Mouse (Mus musculus) large intestine, adult 2 months (tissue): Measurements from ENCODE around the gene Tedc1. TPM values are rescaled to one million over a fixed set of nuclear protein-coding genes. Genes with fewer than 3 reads are reported as not detected.

Experiments
- DNase-seq: peaks from one replicate; pipeline ENCODE4 v3.0.0-alpha.2; 2012; ENCODE audit warnings: low read depth, low spot score
- WGBS: fragments of 180-500 bp; shearing (Covaris S2); methylation state at CpG from one replicate; pipeline ENCODE4 v1.1.7; 2018; 5-methylcytosine and 5-hydroxymethylcytosine counted together
- polyA plus RNA-seq: library from polyadenylated mRNA; depleted of rRNA; stranded (reverse); fragments of >200 nt; gene quantifications from 2 replicates; pipeline ENCODE4 v1.2.3, GENCODE M21; 2012; rRNA removed

Gene Tedc1
- polyA plus RNA-seq, result 17.6 and 25.5 TPM in 2 replicates

DNA sequence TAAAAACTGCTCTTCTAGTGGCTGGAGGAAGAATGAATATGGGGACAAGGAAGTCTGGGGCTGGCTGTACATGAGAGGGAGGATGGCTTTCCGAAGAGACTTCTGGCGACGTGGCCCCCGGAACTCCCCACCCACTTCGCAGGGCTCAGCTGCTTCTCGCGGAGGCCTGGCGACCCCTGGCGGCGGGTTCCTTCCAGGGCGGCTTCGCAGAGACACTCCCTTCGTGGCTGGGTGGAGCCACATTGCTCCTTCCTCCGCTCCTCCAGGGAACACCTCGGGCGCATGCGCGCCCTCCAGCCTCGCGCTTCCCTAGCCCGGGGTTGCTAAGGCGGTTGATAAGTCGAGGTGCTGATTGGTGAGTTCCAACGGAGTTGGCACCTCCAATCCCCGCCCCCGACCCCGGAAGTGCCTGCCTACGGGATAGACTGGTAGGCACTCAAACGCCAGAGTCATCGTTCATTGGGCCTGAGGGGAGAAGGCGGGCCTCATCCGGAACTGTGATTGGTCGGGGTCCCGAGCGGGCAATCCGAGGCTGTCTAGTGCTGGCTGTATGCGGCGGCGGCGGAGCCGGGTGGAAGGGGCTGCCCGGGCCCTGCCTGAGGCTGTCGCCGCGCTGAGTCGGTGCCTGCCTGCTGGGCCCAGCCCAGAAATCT is at the start of gene Tedc1:
TSS of gene Tedc1 (plus strand) at position 535 of the 653 bp plus-strand sequence.
- under 1% methylated on average over 46 of the region's 46 CpGs for WGBS
- peak; percentile 98 for DNase-seq

DNA sequence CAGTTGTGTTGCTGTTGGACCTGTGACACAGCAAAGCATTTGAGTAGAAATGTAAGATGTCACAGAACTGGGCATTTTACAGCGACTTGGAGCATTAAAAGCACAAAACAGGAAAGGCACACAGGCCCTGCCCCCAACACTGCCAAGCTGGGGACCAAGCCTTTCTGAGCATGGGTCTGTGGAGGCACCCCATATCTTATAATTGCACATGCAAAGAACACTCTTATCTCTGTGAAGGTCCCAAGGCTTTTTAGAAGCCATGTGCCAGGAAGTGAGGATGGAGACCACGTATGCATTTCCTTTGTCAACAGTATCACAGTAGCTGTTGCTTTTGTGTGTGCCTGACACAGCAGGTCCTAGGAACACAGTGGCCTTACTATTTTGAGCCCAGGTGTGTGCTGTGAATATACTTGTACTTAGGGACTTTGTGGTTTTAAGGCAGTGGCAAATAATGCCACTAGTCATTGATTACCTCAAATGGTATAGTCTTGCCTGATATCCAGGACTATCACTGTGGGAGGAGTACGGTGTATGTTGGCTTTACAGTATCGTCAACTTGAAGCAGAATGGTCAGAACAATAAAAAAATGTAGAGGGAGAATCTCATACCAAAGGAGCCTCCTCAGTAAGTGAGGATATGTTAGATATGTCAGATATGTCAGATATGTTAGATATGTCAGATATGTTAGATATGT is 48.6 kb upstream of the Tedc1 start:
- 63% methylated on average over 4 of the region's 4 CpGs for WGBS
- DNase-seq, result no peak

- 83% methylated on average over 17 of the region's 17 CpGs for WGBS
- DNase-seq, result no peak
Observed at GRCm38 (mm10) chr12:113108528-113109283, 47.5 kb upstream of the Tedc1 start.

DNA sequence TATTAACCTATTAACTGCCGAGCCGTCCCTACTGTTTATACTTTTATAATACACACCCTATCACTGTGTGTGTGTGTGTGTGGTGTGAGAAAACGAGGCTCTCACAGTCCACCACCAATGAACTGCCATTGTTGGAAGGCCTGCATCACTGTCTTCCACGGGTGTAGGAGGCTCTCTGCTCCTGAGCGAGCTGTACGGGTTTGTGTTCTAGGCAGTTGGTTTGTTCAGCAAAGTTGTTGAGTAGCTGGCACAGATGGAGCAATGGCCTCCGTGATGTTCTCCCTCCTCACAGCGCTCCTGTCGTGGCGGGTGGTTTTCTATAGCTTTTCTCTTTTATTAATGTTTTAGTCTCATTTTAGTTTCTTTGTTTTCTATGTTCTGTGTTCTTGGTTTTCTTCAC is 46.4 kb upstream of the Tedc1 start:
- 82% methylated on average over 10 of the region's 10 CpGs for WGBS

DNA sequence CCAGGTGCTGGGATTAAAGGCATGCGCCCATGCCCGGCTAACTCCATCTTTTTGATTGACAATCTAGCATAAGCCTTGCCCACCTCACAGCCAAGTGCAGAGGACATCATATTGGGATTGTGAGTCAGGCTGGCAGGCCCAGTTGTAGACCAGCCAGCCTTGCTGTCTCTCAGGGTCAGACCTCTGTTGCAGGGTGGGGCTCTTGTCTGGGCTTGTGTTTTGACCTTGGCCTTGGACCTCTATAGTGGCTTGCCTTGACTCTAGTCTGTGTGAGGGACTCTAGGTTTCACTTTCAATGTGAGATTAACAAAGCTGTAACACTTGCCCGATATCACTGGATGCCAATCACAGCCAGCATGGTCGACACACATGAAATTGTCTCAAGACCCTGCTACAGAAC is 42.1 kb upstream of the Tedc1 start:
- DNase-seq, result no peak
- WGBS, result 86% methylated on average over 4 of the region's 4 CpGs

More for the DNA sequence above, 46.4 kb upstream of the Tedc1 start:
- no peak for DNase-seq

- 67% methylated on average over 16 of the region's 16 CpGs for WGBS
- DNase-seq, result no peak
Observed at GRCm38 (mm10) chr12:113114856-113115538, 41.2 kb upstream of the Tedc1 start.

DNA sequence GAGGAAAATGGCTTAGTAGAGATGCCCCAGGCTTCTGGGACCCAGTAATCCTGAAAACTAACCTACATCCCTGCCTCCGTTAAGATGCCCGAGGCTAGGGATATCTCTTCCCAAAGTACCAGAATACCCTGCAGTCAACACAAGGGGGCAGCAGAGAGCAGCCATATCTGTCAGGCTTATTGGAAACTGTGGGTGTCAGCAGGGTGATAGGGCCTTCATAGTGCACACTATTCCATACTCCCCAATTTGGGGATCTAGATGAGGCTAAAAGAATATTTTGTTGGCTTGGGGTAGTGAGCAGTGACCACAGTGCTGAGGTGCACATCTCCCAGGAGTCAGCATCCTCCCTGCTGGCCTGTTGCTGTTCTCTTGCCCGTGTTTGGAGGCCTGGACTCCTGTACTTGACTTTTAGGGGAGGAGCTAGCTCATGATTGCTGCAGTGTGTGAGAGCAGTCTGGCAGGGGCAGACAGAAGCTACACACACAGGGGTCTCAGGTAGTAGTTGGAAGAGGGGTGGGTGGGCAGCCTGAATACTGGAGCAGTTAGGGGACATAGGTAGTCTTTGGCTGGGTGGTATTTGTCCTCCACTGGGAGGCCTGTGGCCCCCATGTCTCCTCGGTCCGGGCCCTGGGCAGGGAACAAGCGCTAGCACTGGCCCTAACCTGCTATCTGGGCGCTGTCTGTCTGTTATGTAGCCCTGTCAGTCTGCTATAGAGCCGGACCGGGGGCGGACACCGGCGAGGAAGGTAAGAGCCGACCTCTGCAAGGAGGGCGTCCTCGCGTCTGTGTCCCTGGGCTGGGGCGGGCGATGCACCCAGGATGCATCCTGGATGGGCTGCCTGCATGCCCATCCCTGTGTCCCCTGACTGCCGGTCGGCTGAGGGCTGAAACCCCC is 36.5 kb upstream of the Tedc1 start:
- no peak for DNase-seq
- 86% methylated on average over 20 of the region's 20 CpGs for WGBS

DNA sequence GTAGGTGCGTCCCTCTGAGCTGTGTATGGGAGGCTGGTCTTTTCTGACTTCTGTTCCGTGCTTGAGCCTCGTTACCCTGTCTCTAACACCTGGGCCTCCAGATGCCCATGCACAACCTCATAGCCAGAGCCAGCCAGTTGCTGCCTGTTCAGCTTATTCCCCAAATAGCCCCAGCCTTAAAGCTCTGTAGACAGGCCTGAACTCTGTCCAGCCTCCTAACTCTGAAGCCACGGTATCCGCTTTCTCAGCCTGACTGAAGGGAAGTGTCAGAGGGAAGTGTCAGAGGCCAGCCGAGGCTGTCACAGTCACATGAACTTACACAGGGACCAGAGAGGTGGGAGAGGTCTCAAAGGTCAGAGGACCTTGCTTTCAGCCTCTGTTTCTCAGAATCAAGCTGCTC is 31.5 kb upstream of the Tedc1 start:
- 82% methylated on average over 6 of the region's 6 CpGs for WGBS
- DNase-seq, result no peak

GRCm38 (mm10) chr12:113130732-113131131 is 25.5 kb upstream of the Tedc1 start:
- no peak for DNase-seq

DNA sequence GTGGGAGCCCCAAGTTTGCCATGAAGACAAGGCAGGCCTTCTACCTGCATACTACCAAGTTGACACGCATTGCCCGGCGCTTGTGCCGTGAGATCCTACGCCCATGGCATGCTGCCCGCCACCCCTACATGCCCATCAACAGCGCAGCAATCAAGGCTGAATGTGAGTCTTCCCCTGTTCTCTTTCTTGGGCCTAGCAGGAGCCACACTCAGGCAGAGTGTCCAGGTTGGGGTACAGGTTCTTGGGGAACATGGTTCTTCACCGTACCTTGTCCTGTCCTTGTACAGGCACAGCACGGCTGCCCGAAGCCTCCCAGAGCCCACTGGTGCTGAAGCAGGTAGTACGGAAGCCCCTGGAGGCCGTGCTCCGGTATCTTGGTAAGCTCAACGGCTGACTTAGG is 24.6 kb upstream of the Tedc1 start:
- DNase-seq, result no peak
- 96% methylated on average over 14 of the region's 14 CpGs for WGBS

More at GRCm38 (mm10) chr12:113130732-113131131, 25.5 kb upstream of the Tedc1 start:
- WGBS, result 92% methylated on average over 8 of the region's 8 CpGs

GRCm38 (mm10) chr12:113132567-113132966 is 23.7 kb upstream of the Tedc1 start:
- no peak for DNase-seq

GRCm38 (mm10) chr12:113133260-113133659 is 23.0 kb upstream of the Tedc1 start:
- WGBS, result 83% methylated on average over 9 of the region's 9 CpGs
- no peak for DNase-seq

More at GRCm38 (mm10) chr12:113132567-113132966, 23.7 kb upstream of the Tedc1 start:
- WGBS, result 11% methylated on average over 2 of the region's 2 CpGs

GRCm38 (mm10) chr12:113133861-113134403 is 22.3 kb upstream of the Tedc1 start:
- 56% methylated on average over 5 of the region's 5 CpGs for WGBS
- no peak for DNase-seq

- 97% methylated on average over 4 of the region's 4 CpGs for WGBS
- DNase-seq, result no peak
Observed at GRCm38 (mm10) chr12:113134502-113134901, 21.7 kb upstream of the Tedc1 start.

GRCm38 (mm10) chr12:113135401-113135800 is 20.8 kb upstream of the Tedc1 start:
- no peak for DNase-seq
- WGBS, result 92% methylated on average over 7 of the region's 7 CpGs

DNA sequence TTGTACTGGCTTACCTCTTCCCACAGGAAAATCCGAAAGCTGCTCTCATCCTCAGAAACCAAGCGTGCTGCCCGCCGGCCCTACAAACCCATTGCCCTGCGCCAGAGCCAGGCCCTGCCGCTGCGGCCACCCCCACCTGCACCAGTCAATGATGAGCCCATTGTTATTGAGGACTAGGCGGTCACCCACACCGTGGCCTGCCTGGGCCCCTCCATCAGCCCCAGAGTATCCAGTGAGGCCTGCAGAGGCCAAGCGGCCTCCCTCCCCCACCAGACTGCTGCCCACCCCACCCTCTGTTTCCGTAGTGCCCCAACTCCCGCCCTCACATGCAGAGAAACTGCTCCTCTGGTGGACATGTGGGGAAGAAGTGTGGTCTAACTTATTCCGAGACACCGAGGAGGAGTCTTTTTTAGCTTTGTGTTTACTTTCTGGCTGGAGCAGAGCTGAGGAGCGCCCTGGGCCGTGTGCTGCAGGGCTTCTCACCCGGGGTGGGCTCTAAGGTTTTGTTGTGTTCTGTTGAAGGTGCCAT is 19.7 kb upstream of the Tedc1 start:
- no peak for DNase-seq
- WGBS, result 87% methylated on average over 17 of the region's 17 CpGs

GRCm38 (mm10) chr12:113137260-113138213 is 18.7 kb upstream of the Tedc1 start:
- no peak for DNase-seq
- WGBS, result 92% methylated on average over 18 of the region's 18 CpGs
